Mouse (Mus musculus) cerebellum, adult 11 months (tissue): ENCODE data around the gene Defb38.

ENCODE experiments used
- DNase-seq: peaks from one replicate; pipeline ENCODE4 v3.0.0; 2022

Defb38 gene

DNA sequence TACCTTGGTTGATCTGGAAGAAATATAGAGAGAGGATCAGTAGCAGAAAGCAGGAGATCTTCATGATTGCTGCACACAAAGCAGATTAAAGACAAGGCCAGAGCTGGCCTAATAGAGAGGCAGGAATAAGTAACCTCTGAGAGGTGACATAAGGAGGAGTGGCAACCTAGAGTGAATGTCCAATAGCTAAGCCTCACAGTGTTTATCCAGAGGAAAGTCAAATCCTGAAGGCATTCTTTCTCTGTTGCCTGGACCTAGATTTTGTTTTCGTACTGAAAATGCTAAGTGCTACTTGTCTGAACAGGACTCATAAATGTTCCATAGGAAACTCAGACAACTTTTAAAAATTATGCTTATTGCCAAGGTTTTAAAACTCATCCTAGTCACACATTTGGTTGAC is at the start of gene Defb38:
Gene Defb38 (minus strand): TSS at position 101 of the 400 bp plus-strand sequence.
- no peak for DNase-seq

- DNase-seq: no peak
These were observed 39.6 kb upstream of the Defb38 start for GRCm38 (mm10) chr8:19066013-19066412.

- no peak for DNase-seq
These were observed 38.3 kb upstream of the Defb38 start, which contains the start of gene Defb39 for GRCm38 (mm10) chr8:19064710-19065109. Gene Defb39 (minus strand): TSS chr8:19064810.

DNA sequence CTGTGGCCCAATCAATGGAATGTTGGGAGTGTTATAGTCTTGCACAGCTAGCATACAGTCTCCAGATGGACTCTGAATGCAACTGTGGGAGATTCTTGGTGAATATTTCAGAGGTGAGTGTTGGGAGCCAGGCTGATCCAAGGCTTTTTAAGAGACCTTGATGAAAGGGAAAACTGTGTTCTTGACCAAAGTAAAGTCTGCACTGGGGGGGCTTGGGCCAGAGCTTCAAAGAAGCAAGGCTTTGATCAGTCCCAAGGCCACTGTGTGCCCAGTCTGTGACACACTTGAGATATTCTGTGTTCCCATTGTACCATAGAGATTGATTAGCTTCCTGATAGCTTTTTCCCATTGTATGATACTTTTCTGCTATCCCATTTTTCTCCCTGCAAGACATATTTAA is 36.5 kb upstream of the Defb38 start:
- DNase-seq: no peak

- no peak for DNase-seq
These were observed 18.9 kb upstream of the Defb38 start for GRCm38 (mm10) chr8:19045242-19045641.
